Mouse (Mus musculus) neural tube, postnatal 0 days (tissue): ENCODE results near the gene Slc46a3. TPM values are rescaled to one million over a fixed set of nuclear protein-coding genes. Genes with fewer than 3 reads are reported as not detected.

Experiments used
- polyA plus RNA-seq: library from polyadenylated mRNA; unstranded; fragments of >200 nt; fragmentation: Nextera tagmentation; extraction: Ambion mirVana; gene quantifications from 2 replicates; pipeline ENCODE4 v1.2.1, GENCODE M21; 2015

Gene Slc46a3
- 4.4 and 6.3 TPM in 2 replicates for polyA plus RNA-seq

GRCm38 (mm10) chr5:147894455-147895076 is at the start of gene Slc46a3:
TSS of gene Slc46a3 (minus strand) at chr5:147894815.

DNA sequence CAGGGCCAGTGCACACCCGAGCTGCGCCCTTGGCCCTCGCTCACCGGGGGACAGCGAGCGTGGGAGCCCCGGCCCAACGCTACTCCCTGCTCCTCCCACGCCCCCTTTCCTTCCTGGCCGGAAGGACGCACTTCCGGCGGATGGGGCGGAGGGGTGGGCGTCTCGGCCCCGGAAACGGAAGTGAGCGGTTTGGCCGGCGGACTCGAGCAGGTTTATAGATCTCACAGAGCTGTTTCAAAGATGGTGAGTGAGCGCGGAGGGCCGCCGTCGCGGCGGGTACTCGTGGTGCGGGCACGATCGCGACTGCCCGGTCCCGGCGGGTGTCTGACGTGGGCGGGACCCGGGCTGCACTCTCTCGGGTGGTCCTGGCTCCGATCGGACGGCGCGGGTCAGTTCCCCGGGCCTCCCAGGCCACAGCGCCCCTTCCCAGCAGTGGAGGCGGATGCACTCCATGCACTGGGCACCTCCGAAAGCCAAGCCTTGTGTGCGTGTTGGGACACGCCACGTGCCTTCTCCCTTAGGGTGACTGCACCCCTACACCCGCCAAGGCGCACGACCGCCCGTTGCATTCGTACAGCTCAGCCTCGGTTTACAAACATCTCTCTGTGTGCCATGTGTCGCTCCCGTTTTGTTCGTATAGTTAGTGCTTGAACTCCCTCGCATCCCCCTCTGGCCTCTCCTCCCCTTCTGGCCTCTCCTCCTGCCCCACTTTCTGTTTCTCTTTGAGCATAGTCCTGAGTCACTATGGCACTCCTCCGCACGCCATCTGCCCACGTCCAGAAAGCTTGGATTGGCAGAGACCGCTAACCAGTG is 34.0 kb downstream of the Slc46a3 start, which contains the start of gene Pomp:
Gene Pomp, plus strand, starts transcription at position 13 of the 813 bp plus-strand sequence.

Other genes starting within 250 kb of the Slc46a3 start
- 11.4 and 12.0 TPM in 2 replicates for gene Flt1, start 168.8 kb downstream of the Slc46a3 start, polyA plus RNA-seq
- 499 and 549 TPM in 2 replicates for gene Pomp, start 34.4 kb downstream of the Slc46a3 start, polyA plus RNA-seq
- gene Mtus2, start 62.5 kb upstream of the Slc46a3 start, polyA plus RNA-seq = 30.1 and 36.3 TPM in 2 replicates